Mouse (Mus musculus) gastrocnemius, adult 18-20 months (tissue): ENCODE data around the gene Aif1l. TPM values are rescaled to one million over a fixed set of nuclear protein-coding genes. Genes with fewer than 3 reads are reported as not detected.

ENCODE experiments used
- DNase-seq: peaks from one replicate; pipeline ENCODE4 v3.0.0; 2021; ENCODE audit warnings: low spot score
- total RNA-seq, 2 experiments: library from RNA; stranded (reverse); gene quantifications; 2 replicates each; pipeline ENCODE4 v1.2.3; 2021

The Aif1l gene
- total RNA-seq, 2 experiments from 2014 or later: 2.9 to 3.3 TPM

DNA sequence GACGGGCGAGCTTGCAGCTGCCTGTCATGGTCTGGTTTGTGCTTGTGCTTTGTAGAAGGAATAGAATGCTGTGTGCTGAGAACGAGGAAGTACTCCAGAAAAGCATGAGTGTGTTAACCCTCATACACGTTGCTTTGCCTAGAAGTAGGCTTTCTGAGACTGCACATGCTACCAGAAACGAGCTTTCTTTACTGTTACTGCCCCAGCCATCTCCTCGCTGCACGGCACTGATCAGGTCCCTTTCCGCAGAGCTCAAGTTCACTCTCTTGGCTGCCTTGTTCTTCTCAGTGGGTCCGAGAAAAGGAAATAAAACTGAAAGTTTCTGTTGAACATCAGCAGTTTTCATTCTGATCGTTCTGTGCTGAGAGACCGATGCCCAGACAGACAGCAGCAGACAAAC lies 58.8 kb downstream of the Aif1l start:
- DNase-seq: no peak

DNA sequence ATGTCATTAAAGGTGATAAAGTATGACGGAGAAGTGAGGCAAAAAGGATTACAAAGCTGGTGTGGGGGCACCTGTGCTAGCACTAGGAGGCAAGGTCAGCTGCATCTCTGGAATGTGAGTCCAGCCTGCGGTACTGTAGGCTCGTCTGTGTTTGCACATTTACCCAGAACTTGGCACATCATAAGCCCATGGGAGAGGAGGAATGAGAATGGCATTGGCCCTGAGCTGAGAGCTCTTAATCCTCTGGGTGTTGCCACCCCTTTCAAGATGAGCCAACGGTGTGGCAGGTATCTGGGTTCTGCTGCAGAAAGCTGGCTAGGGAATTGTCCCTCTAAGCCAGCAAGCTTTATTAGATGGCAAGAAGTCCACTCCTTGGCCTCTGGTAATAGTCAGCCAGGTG lies 69.8 kb downstream of the Aif1l start:
- no peak for DNase-seq

DNA sequence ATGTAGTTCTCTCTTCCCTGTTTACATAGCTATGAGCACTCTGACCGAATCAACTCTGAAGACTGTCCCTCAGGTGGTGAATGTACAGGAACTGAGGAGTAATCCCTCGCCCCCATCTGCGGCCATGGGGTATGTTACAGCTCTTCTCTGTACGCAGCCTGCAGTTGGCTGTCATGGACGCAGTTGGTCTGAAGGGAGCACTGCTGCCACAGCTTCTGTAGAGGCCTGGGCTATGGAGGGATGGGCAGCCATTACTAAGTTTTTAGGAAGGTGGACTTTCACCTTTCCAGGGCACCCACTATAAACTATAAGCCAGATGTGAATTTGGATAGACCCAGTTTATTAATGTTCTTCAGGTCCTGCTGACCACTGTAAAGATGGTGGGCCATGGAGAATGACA lies 70.3 kb downstream of the Aif1l start:
- no peak for DNase-seq

Other genes starting within 250 kb of the Aif1l start
- not detected for gene Qrfp, start 139.6 kb upstream of the Aif1l start, total RNA-seq
- under 1 TPM in 1 of 2 experiments, not detected in 1; 0.05 TPM for gene Fibcd1, start 104.1 kb upstream of the Aif1l start, total RNA-seq
- under 1 TPM; 0.16 to 0.33 TPM for gene Lamc3, start 62.8 kb upstream of the Aif1l start, total RNA-seq
- gene Nup214, start 24.3 kb downstream of the Aif1l start, total RNA-seq: 10 to 100 TPM; 18.0 to 23.5 TPM
- 10 to 100 TPM; 12.5 to 21.2 TPM for gene Fam78a, start 134.7 kb downstream of the Aif1l start, total RNA-seq
- 100 to 1,000 TPM; 105 to 121 TPM for gene Plpp7, start 145.4 kb downstream of the Aif1l start, total RNA-seq
- 10 to 100 TPM; 78.4 to 79.7 TPM for gene Prrc2b, start 200.9 kb downstream of the Aif1l start, total RNA-seq